In genomic region chr11:96967544-96968269, GRCm38 (mm10) we compare ENCODE assay signal across 9 mouse cellular contexts. TPM values are rescaled to one million over a fixed set of nuclear protein-coding genes. Genes with fewer than 3 reads are reported as not detected.
A peak's percentile ranks its signal among the peaks of the same experiment; 100 is the strongest.
DNase-seq lines count a peak whose midpoint lies in the region; ATAC-seq and TF ChIP-seq lines count a peak whose summit lies in the region.
"Had no signal": no experiment of that assay in that cellular context is flagged by ENCODE, and none has a peak within 500 bp of the region (broad histone marks: within the 10 kb centered on the region; RNA-seq: fewer than 3 reads in every experiment).

No protein-coding gene starts in this region.

- DNase-seq in kidney, postnatal 0 days (ENCODE audit: low spot score): no peak
- DNase-seq in kidney, adult 8-10 months: no peak
- DNase-seq in adrenal gland, postnatal 10 days: no peak
- DNase-seq in retina, postnatal 1 day: no peak
- DNase-seq in adrenal gland, adult 18-20 months (ENCODE audit: low spot score in 2 of 2): no peak
- DNase-seq: kidney, postnatal 14 days had no signal

- no peak for TF ChIP-seq POLR2A in embryonic fibroblast, embryonic 13.5 days (IDR thresholded peaks at IDR 0.05; ENCODE audit: low read depth, low read length)

- 73% methylated on average over 11 of the region's 11 CpGs for WGBS in kidney, postnatal 0 days

- no peak overlapping the region for H3K4me3 ChIP-seq in kidney, postnatal 0 days (replicated peaks; ENCODE audit: low read depth, low read length)
- peak overlapping the region; percentile 24; the same call in 1 of the 2 replicates for H3K4me3 ChIP-seq in E14TG2a.4 (replicated peaks; ENCODE audit: low read length)
- H3K4me3 ChIP-seq in embryonic fibroblast, embryonic 13.5 days (ENCODE audit: insufficient read depth, low read length): no peak overlapping the region

- peak overlapping the region; percentile 30 for H3K4me2 ChIP-seq in kidney, postnatal 0 days (ENCODE audit: low read length)

- no peak for ATAC-seq in kidney, postnatal 0 days (replicated peaks; ENCODE audit: low FRiP score, low read depth)
- peak; percentile 63 for ATAC-seq in megakaryocyte, adult 5-6 weeks (ENCODE audit: poor library complexity, severe bottlenecking)

- peaks cover 21% of the 10 kb centered on the region for H3K4me1 ChIP-seq in kidney, postnatal 0 days (replicated peaks; ENCODE audit: insufficient read depth, low read length)
- peaks cover 98% of the 10 kb centered on the region for H3K4me1 ChIP-seq in E14TG2a.4 (replicated peaks; ENCODE audit: low read depth, low read length)
- H3K4me1 ChIP-seq in embryonic fibroblast, embryonic 13.5 days (ENCODE audit: control insufficient read depth, insufficient read depth, low read length): peaks cover 35% of the 10 kb centered on the region

- H3K36me3 ChIP-seq in kidney, postnatal 0 days (ENCODE audit: insufficient read depth, low read length): 0 out of 2 replicates have a peak, but pooled peaks cover 4% of the 10 kb centered on the region
- H3K36me3 ChIP-seq in E14TG2a.4 (ENCODE audit: insufficient read depth, low read length): peaks cover 33% of the 10 kb centered on the region

- H3K27ac ChIP-seq in kidney, postnatal 0 days: peak overlapping the region; percentile 39; the same call in 1 of the 2 replicates
- H3K27ac ChIP-seq in embryonic fibroblast, embryonic 13.5 days (ENCODE audit: insufficient read depth, low read length): peak overlapping the region; percentile 97

- no peak for TF ChIP-seq CTCF in kidney, postnatal 0 days (IDR thresholded peaks at IDR 0.05; ENCODE audit: low read depth)
- no peak for TF ChIP-seq CTCF in E14TG2a.4 (conservative IDR thresholded peaks at IDR 0.05; ENCODE audit: low read length)
- no peak for TF ChIP-seq CTCF in embryonic fibroblast, embryonic 13.5 days (IDR thresholded peaks at IDR 0.05; ENCODE audit: borderline replicate concordance, insufficient read depth, low read length)

- H3K9ac ChIP-seq in kidney, postnatal 0 days (ENCODE audit: low read depth, low read length): no peak overlapping the region

- no peaks in the 10 kb centered on the region for H3K27me3 ChIP-seq in kidney, postnatal 0 days (ENCODE audit: insufficient read depth, low read length)
- no peaks in the 10 kb centered on the region for H3K27me3 ChIP-seq in E14TG2a.4 (ENCODE audit: insufficient read depth, low read length)

- H3K9me3 ChIP-seq in kidney, postnatal 0 days (replicated peaks; ENCODE audit: low read length): no peaks in the 10 kb centered on the region
- no peaks in the 10 kb centered on the region for H3K9me3 ChIP-seq in E14TG2a.4 (ENCODE audit: low read length)

RNA-seq across cellular contexts. Expression of gene Sp2, which starts 15.1 kb away (rescaled TPM):
- polyA plus RNA-seq in kidney, postnatal 0 days (2015; fragmentation: Nextera tagmentation; extraction: Ambion mirVana): 16.3 and 16.4 TPM in 2 replicates
- polyA plus RNA-seq in embryonic fibroblast, embryonic 13.5 days (2011; ENCODE audit: insufficient read length, low read depth, missing spikeins): 11.9 and 12.3 TPM in 2 replicates
- 45.7 and 46.6 TPM in 2 replicates for total RNA-seq in megakaryocyte, adult 5-6 weeks (2015)
- 5.3 and 8.3 TPM in 2 replicates for total RNA-seq in megakaryocyte, adult 5-6 weeks (2017)
- 10 to 100 TPM; 14.3 to 16.3 TPM for total RNA-seq in adrenal gland, postnatal 10 days (2021)
- 10 to 100 TPM; 13.4 to 15.1 TPM for total RNA-seq in adrenal gland, adult 18-20 months (2021)

RNA-seq across cellular contexts. Expression of gene Pnpo, which starts 23.9 kb away (rescaled TPM):
- polyA plus RNA-seq in kidney, postnatal 0 days (2015; fragmentation: Nextera tagmentation; extraction: Ambion mirVana): 31.7 and 33.2 TPM in 2 replicates
- 6.8 and 8.3 TPM in 2 replicates for polyA plus RNA-seq in embryonic fibroblast, embryonic 13.5 days (2011; ENCODE audit: insufficient read length, low read depth, missing spikeins)
- total RNA-seq in megakaryocyte, adult 5-6 weeks (2015): 16.8 and 19.9 TPM in 2 replicates
- 29.1 and 32.8 TPM in 2 replicates for total RNA-seq in megakaryocyte, adult 5-6 weeks (2017)
- total RNA-seq in adrenal gland, postnatal 10 days (2021): 10 to 100 TPM; 29.1 to 32.5 TPM
- 10 to 100 TPM; 28.4 to 36.6 TPM for total RNA-seq in adrenal gland, adult 18-20 months (2021)

RNA-seq across cellular contexts. Expression of gene Prr15l, which starts 39.8 kb away (rescaled TPM):
- 76.5 and 88.2 TPM in 2 replicates for polyA plus RNA-seq in kidney, postnatal 0 days (2015; fragmentation: Nextera tagmentation; extraction: Ambion mirVana)
- polyA plus RNA-seq in embryonic fibroblast, embryonic 13.5 days (2011; ENCODE audit: insufficient read length, low read depth, missing spikeins): not detected in 2 replicates
- total RNA-seq in megakaryocyte, adult 5-6 weeks (2015): 0.07 TPM in 1 of 2 replicates, not detected in the other
- 0.16 and 0.29 TPM in 2 replicates for total RNA-seq in megakaryocyte, adult 5-6 weeks (2017)
- total RNA-seq in adrenal gland, postnatal 10 days (2021): under 1 TPM; 0.24 to 0.66 TPM
- under 1 TPM; 0.23 to 0.90 TPM for total RNA-seq in adrenal gland, adult 18-20 months (2021)

RNA-seq across cellular contexts. Expression of gene Sp6, which starts 45.5 kb away (rescaled TPM):
- 1.5 and 2.0 TPM in 2 replicates for polyA plus RNA-seq in kidney, postnatal 0 days (2015; fragmentation: Nextera tagmentation; extraction: Ambion mirVana)
- 0.33 and 0.35 TPM in 2 replicates for polyA plus RNA-seq in embryonic fibroblast, embryonic 13.5 days (2011; ENCODE audit: insufficient read length, low read depth, missing spikeins)
- total RNA-seq in megakaryocyte, adult 5-6 weeks (2015): 0.13 TPM in 1 of 2 replicates, not detected in the other
- not detected in 2 replicates for total RNA-seq in megakaryocyte, adult 5-6 weeks (2017)
- total RNA-seq in adrenal gland, postnatal 10 days (2021): under 1 TPM; 0.18 to 0.30 TPM
- total RNA-seq in adrenal gland, adult 18-20 months (2021): under 1 TPM; 0.06 to 0.13 TPM

RNA-seq across cellular contexts. Expression of gene Cdk5rap3, which starts 51.4 kb away (rescaled TPM):
- polyA plus RNA-seq in kidney, postnatal 0 days (2015; fragmentation: Nextera tagmentation; extraction: Ambion mirVana): 77.8 and 81.6 TPM in 2 replicates
- 47.6 and 55.7 TPM in 2 replicates for polyA plus RNA-seq in embryonic fibroblast, embryonic 13.5 days (2011; ENCODE audit: insufficient read length, low read depth, missing spikeins)
- total RNA-seq in megakaryocyte, adult 5-6 weeks (2015): 17.5 and 21.1 TPM in 2 replicates
- 23.9 and 37.3 TPM in 2 replicates for total RNA-seq in megakaryocyte, adult 5-6 weeks (2017)
- 10 to 100 TPM; 54.1 to 54.9 TPM for total RNA-seq in adrenal gland, postnatal 10 days (2021)
- total RNA-seq in adrenal gland, adult 18-20 months (2021): 10 to 100 TPM; 44.6 to 45.4 TPM
